Comparison of ENCODE assay signal across 8 mouse cellular contexts in genomic region chr3:146405213-146406006, GRCm38 (mm10). TPM values are rescaled to one million over a fixed set of nuclear protein-coding genes. Genes with fewer than 3 reads are reported as not detected.
A peak's percentile ranks its signal among the peaks of the same experiment; 100 is the strongest.
DNase-seq lines count a peak whose midpoint lies in the region; ATAC-seq and TF ChIP-seq lines count a peak whose summit lies in the region.

No protein-coding gene starts in this region.

- no peak for ATAC-seq in hindbrain, embryonic 15.5 days (ENCODE audit: low FRiP score, low read depth)
- ATAC-seq in midbrain, embryonic 14.5 days (ENCODE audit: low FRiP score, low TSS enrichment), result no peak

- H3K36me3 ChIP-seq in hindbrain, embryonic 15.5 days, result no peaks in the 10 kb centered on the region
- no peaks in the 10 kb centered on the region for H3K36me3 ChIP-seq in midbrain, embryonic 14.5 days (ENCODE audit: control insufficient read depth, insufficient read depth, low read length)

- peaks cover 5% of the 10 kb centered on the region; the same call in 1 of the 2 replicates for H3K4me1 ChIP-seq in lung, adult 2 months (ENCODE audit: control insufficient read depth, insufficient read depth, low read length)
- H3K4me1 ChIP-seq in cortical plate, adult 2 months (ENCODE audit: control insufficient read depth, insufficient read depth, low read length), result peaks cover 9% of the 10 kb centered on the region
- H3K4me1 ChIP-seq in hindbrain, embryonic 15.5 days (replicated peaks), result peaks cover 28% of the 10 kb centered on the region
- H3K4me1 ChIP-seq in midbrain, embryonic 14.5 days (ENCODE audit: control insufficient read depth, insufficient read depth, low read length), result peaks cover 25% of the 10 kb centered on the region

- 41% methylated on average over 18 of the region's 18 CpGs for WGBS in lung, adult 2 months
- WGBS in hindbrain, embryonic 15.5 days, result 37% methylated on average over 18 of the region's 18 CpGs
- WGBS in midbrain, embryonic 14.5 days, result 15% methylated on average over 18 of the region's 18 CpGs

- peak overlapping the region; percentile 92 for H3K27ac ChIP-seq in cortical plate, adult 2 months (ENCODE audit: insufficient read depth, low read length)
- H3K27ac ChIP-seq in hindbrain, embryonic 15.5 days (replicated peaks), result peak overlapping the region; percentile 90
- H3K27ac ChIP-seq in midbrain, embryonic 14.5 days (replicated peaks; ENCODE audit: low read depth, low read length), result peak overlapping the region; percentile 84

- intact Hi-C loops in left cerebral cortex, postnatal 36 days (cut with DNase I), result no loop called here

- DNase-seq in lung, adult 2 months, result no peak
- no peak for DNase-seq in lung, postnatal 10 days
- peak; percentile 35 for DNase-seq in midbrain, embryonic 14.5 days
- DNase-seq in left cerebral cortex, postnatal 36 days (ENCODE audit: low spot score in 2 of 2), result no peak
- no peak for DNase-seq in cerebellum, adult 9-11 months
- no peak for DNase-seq in kidney, postnatal 10 days

- no peak for TF ChIP-seq POLR2A in lung, adult 2 months (IDR thresholded peaks at IDR 0.05; ENCODE audit: borderline replicate concordance, extremely low read depth, low read depth, low read length)
- TF ChIP-seq POLR2A in cortical plate, adult 2 months (IDR thresholded peaks at IDR 0.05; ENCODE audit: extremely low read depth, insufficient read depth, low read length), result no peak

- TF ChIP-seq CTCF in lung, adult 2 months (IDR thresholded peaks at IDR 0.05; ENCODE audit: insufficient read depth, low read length), result no peak
- no peak for TF ChIP-seq CTCF in cortical plate, adult 2 months (IDR thresholded peaks at IDR 0.05; ENCODE audit: extremely low read depth, insufficient read depth, low read length)

- H3K4me3 ChIP-seq in lung, adult 2 months (replicated peaks; ENCODE audit: extremely low read depth, low read depth, low read length), result peak overlapping the region; percentile 85
- H3K4me3 ChIP-seq in cortical plate, adult 2 months (ENCODE audit: insufficient read depth, low read length), result peak overlapping the region; percentile 91
- H3K4me3 ChIP-seq in hindbrain, embryonic 15.5 days, result peak overlapping the region; percentile 96
- H3K4me3 ChIP-seq in midbrain, embryonic 14.5 days (replicated peaks; ENCODE audit: low read depth, low read length), result peak overlapping the region; percentile 96

- H3K9ac ChIP-seq in hindbrain, embryonic 15.5 days, result peak overlapping the region; percentile 95
- peak overlapping the region; percentile 93 for H3K9ac ChIP-seq in midbrain, embryonic 14.5 days (replicated peaks; ENCODE audit: low read length)

- H3K4me2 ChIP-seq in hindbrain, embryonic 15.5 days, result peak overlapping the region; percentile 77
- H3K4me2 ChIP-seq in midbrain, embryonic 14.5 days (ENCODE audit: low read length), result peak overlapping the region; percentile 81

- H3K9me3 ChIP-seq in hindbrain, embryonic 15.5 days, result no peaks in the 10 kb centered on the region
- no peaks in the 10 kb centered on the region for H3K9me3 ChIP-seq in midbrain, embryonic 14.5 days (ENCODE audit: control insufficient read depth, low read length)

- no peaks in the 10 kb centered on the region for H3K27me3 ChIP-seq in hindbrain, embryonic 15.5 days
- H3K27me3 ChIP-seq in midbrain, embryonic 14.5 days (ENCODE audit: control insufficient read depth, insufficient read depth, low read length), result no peaks in the 10 kb centered on the region

RNA-seq across cellular contexts. Expression of gene Ssx2ip, which starts 1.0 kb away (rescaled TPM):
- polyA plus RNA-seq in lung, adult 2 months (2012; rRNA removed), result 5.9 and 7.2 TPM in 2 replicates
- polyA plus RNA-seq in cortical plate, adult 2 months (2012; rRNA removed), result 40.7 and 41.8 TPM in 2 replicates
- polyA plus RNA-seq in hindbrain, embryonic 15.5 days (2015; fragmentation: Nextera tagmentation; extraction: Ambion mirVana), result 17.0 and 18.0 TPM in 2 replicates
- 13.1 and 18.9 TPM in 2 replicates for polyA plus RNA-seq in midbrain, embryonic 14.5 days (2014; fragmentation: Nextera tagmentation; extraction: Ambion mirVana)
- total RNA-seq in left cerebral cortex, postnatal 36 days (2021), result 10 to 100 TPM; 87.7 to 89.5 TPM

RNA-seq across cellular contexts. Expression of gene Ctbs, which starts 44.2 kb away (rescaled TPM):
- 4.9 and 5.6 TPM in 2 replicates for polyA plus RNA-seq in lung, adult 2 months (2012; rRNA removed)
- polyA plus RNA-seq in cortical plate, adult 2 months (2012; rRNA removed), result 4.4 and 4.5 TPM in 2 replicates
- 5.2 and 5.8 TPM in 2 replicates for polyA plus RNA-seq in hindbrain, embryonic 15.5 days (2015; fragmentation: Nextera tagmentation; extraction: Ambion mirVana)
- 3.0 and 3.8 TPM in 2 replicates for polyA plus RNA-seq in midbrain, embryonic 14.5 days (2014; fragmentation: Nextera tagmentation; extraction: Ambion mirVana)
- 1 to 10 TPM; 6.6 to 8.9 TPM for total RNA-seq in left cerebral cortex, postnatal 36 days (2021)
